In genomic region chr16:58623944-58624343, GRCm38 (mm10) we compare ENCODE assay signal across 9 mouse cellular contexts. TPM values are rescaled to one million over a fixed set of nuclear protein-coding genes. Genes with fewer than 3 reads are reported as not detected.
A peak's percentile ranks its signal among the peaks of the same experiment; 100 is the strongest.
DNase-seq lines count a peak whose midpoint lies in the region; ATAC-seq and TF ChIP-seq lines count a peak whose summit lies in the region.
"Had no signal": no experiment of that assay in that cellular context is flagged by ENCODE, and none has a peak within 500 bp of the region (broad histone marks: within the 10 kb centered on the region; RNA-seq: fewer than 3 reads in every experiment).

No protein-coding gene starts in this region.

- no peaks in the 10 kb centered on the region for H3K9me3 ChIP-seq in forebrain, embryonic 14.5 days (replicated peaks; ENCODE audit: control insufficient read depth, low read length)
- H3K9me3 ChIP-seq in forebrain, embryonic 11.5 days (ENCODE audit: control insufficient read depth, low read length) = no peaks in the 10 kb centered on the region
- H3K9me3 ChIP-seq in lung, embryonic 16.5 days (ENCODE audit: control insufficient read depth, low read length) = no peaks in the 10 kb centered on the region

- WGBS in forebrain, embryonic 14.5 days = 85% methylated on average over 6 of the region's 6 CpGs
- 91% methylated on average over 6 of the region's 6 CpGs for WGBS in forebrain, embryonic 11.5 days
- WGBS in lung, embryonic 16.5 days = 80% methylated on average over 6 of the region's 6 CpGs
- 62% methylated on average over 6 of the region's 6 CpGs for WGBS in small intestine, adult 2 months

- no peaks in the 10 kb centered on the region for H3K4me1 ChIP-seq in forebrain, embryonic 14.5 days (ENCODE audit: control insufficient read depth, insufficient read depth, low read length)
- no peaks in the 10 kb centered on the region for H3K4me1 ChIP-seq in forebrain, embryonic 11.5 days (replicated peaks; ENCODE audit: control insufficient read depth, insufficient read depth, low read length)
- H3K4me1 ChIP-seq in lung, embryonic 16.5 days (replicated peaks; ENCODE audit: control insufficient read depth, insufficient read depth, low read length) = peaks cover 3% of the 10 kb centered on the region; the same call in 1 of the 2 replicates
- H3K4me1 ChIP-seq in small intestine, adult 2 months (ENCODE audit: control insufficient read depth, insufficient read depth, insufficient read length, low read length) = no peaks in the 10 kb centered on the region; the same call in 1 of the 2 replicates

- H3K4me2 ChIP-seq in forebrain, embryonic 14.5 days (ENCODE audit: low read length) = no peak overlapping the region
- H3K4me2 ChIP-seq in forebrain, embryonic 11.5 days (ENCODE audit: low read depth, low read length, severe bottlenecking) = no peak overlapping the region
- H3K4me2 ChIP-seq in lung, embryonic 16.5 days (ENCODE audit: low read depth, low read length) = no peak overlapping the region

- no peak for TF ChIP-seq POLR2A in small intestine, adult 2 months (IDR thresholded peaks at IDR 0.05; ENCODE audit: low read depth, low read length)

- no peaks in the 10 kb centered on the region for H3K36me3 ChIP-seq in forebrain, embryonic 14.5 days (ENCODE audit: control insufficient read depth, insufficient read depth, low read length)
- no peaks in the 10 kb centered on the region for H3K36me3 ChIP-seq in forebrain, embryonic 11.5 days (ENCODE audit: control insufficient read depth, insufficient read depth, low read length)
- H3K36me3 ChIP-seq in lung, embryonic 16.5 days (ENCODE audit: control insufficient read depth, insufficient read depth, low read length) = no peaks in the 10 kb centered on the region
- no peaks in the 10 kb centered on the region for H3K36me3 ChIP-seq in small intestine, adult 2 months (ENCODE audit: control insufficient read depth, insufficient read depth, low read length)

- no peak overlapping the region for H3K9ac ChIP-seq in forebrain, embryonic 14.5 days (ENCODE audit: low read length)
- H3K9ac ChIP-seq in forebrain, embryonic 11.5 days (ENCODE audit: low read length) = no peak overlapping the region
- H3K9ac ChIP-seq in lung, embryonic 16.5 days (ENCODE audit: low read length) = no peak overlapping the region

- TF ChIP-seq CTCF in small intestine, adult 2 months (IDR thresholded peaks at IDR 0.05; ENCODE audit: extremely low read depth, insufficient read length, insufficient replicate concordance, low read depth, low read length) = peak; percentile 51; the same call in 1 of the 2 replicates

- no peak overlapping the region for H3K4me3 ChIP-seq in forebrain, embryonic 14.5 days (ENCODE audit: low read depth, low read length)
- no peak overlapping the region for H3K4me3 ChIP-seq in forebrain, embryonic 11.5 days (ENCODE audit: low read depth, low read length)
- H3K4me3 ChIP-seq in lung, embryonic 16.5 days (ENCODE audit: low read length) = no peak overlapping the region
- no peak overlapping the region for H3K4me3 ChIP-seq in small intestine, adult 2 months (ENCODE audit: low read depth, low read length)
- H3K4me3 ChIP-seq: myocyte had no signal

- DNase-seq in forebrain, embryonic 14.5 days (ENCODE audit: low spot score) = peak; percentile 38
- no peak for DNase-seq in forebrain, embryonic 11.5 days (ENCODE audit: low spot score)
- DNase-seq in urinary bladder, postnatal 14 days (ENCODE audit: low spot score) = peak; percentile 19
- no peak for DNase-seq in urinary bladder, postnatal 10 days (ENCODE audit: low spot score)
- DNase-seq in kidney, postnatal 4 days = peak; percentile 40 to 59

- H3K27me3 ChIP-seq in forebrain, embryonic 14.5 days (replicated peaks; ENCODE audit: control insufficient read depth, insufficient read depth, low read length) = no peaks in the 10 kb centered on the region
- H3K27me3 ChIP-seq in forebrain, embryonic 11.5 days (ENCODE audit: control insufficient read depth, insufficient read depth, low read length) = no peaks in the 10 kb centered on the region
- H3K27me3 ChIP-seq in lung, embryonic 16.5 days (ENCODE audit: control insufficient read depth, insufficient read depth, low read depth, low read length) = no peaks in the 10 kb centered on the region
- H3K27me3 ChIP-seq in small intestine, adult 2 months (ENCODE audit: control insufficient read depth, insufficient read depth, low read length) = no peaks in the 10 kb centered on the region

- H3K27ac ChIP-seq in forebrain, embryonic 14.5 days (ENCODE audit: low read depth, low read length) = no peak overlapping the region
- H3K27ac ChIP-seq in forebrain, embryonic 11.5 days (ENCODE audit: low read depth, low read length) = no peak overlapping the region
- no peak overlapping the region for H3K27ac ChIP-seq in lung, embryonic 16.5 days (ENCODE audit: low read length)
- H3K27ac ChIP-seq in small intestine, adult 2 months (ENCODE audit: insufficient read depth, low read depth, low read length) = no peak overlapping the region

- no peak; the same call in 1 of the 2 replicates for ATAC-seq in forebrain, embryonic 14.5 days
- ATAC-seq in forebrain, embryonic 11.5 days (replicated peaks; ENCODE audit: low FRiP score) = no peak
- ATAC-seq in granulocyte monocyte progenitor cell, adult 5-6 weeks (replicated peaks; ENCODE audit: poor library complexity, severe bottlenecking) = peak; percentile 75
- peak; percentile 20; the same call in 1 of the 2 replicates for ATAC-seq in lung, embryonic 16.5 days (ENCODE audit: low read depth)

RNA-seq across cellular contexts. Expression of gene Gm813, which starts 7.2 kb away (rescaled TPM):
- not detected in 2 replicates for polyA plus RNA-seq in forebrain, embryonic 14.5 days (2014; fragmentation: Nextera tagmentation; extraction: Ambion mirVana)
- polyA plus RNA-seq in forebrain, embryonic 11.5 days (2014; fragmentation: Nextera tagmentation; extraction: Ambion mirVana) = not detected in 2 replicates
- not detected in 2 replicates for total RNA-seq in granulocyte monocyte progenitor cell, adult 5-6 weeks (2014; fragmentation: Nextera tagmentation)
- not detected in 2 replicates for total RNA-seq in granulocyte monocyte progenitor cell, adult 5-6 weeks (2017)
- polyA plus RNA-seq in lung, embryonic 16.5 days (2015; fragmentation: Nextera tagmentation; extraction: Ambion mirVana) = not detected in 2 replicates
- not detected in 2 replicates for polyA plus RNA-seq in small intestine, adult 2 months (2012; rRNA removed)
- polyA plus RNA-seq: myocyte had no signal

RNA-seq across cellular contexts. Expression of gene E330017A01Rik, which starts 14.6 kb away (rescaled TPM):
- polyA plus RNA-seq in forebrain, embryonic 14.5 days (2014; fragmentation: Nextera tagmentation; extraction: Ambion mirVana) = not detected in 2 replicates
- polyA plus RNA-seq in forebrain, embryonic 11.5 days (2014; fragmentation: Nextera tagmentation; extraction: Ambion mirVana) = not detected in 2 replicates
- not detected in 2 replicates for total RNA-seq in granulocyte monocyte progenitor cell, adult 5-6 weeks (2014; fragmentation: Nextera tagmentation)
- not detected in 2 replicates for total RNA-seq in granulocyte monocyte progenitor cell, adult 5-6 weeks (2017)
- polyA plus RNA-seq in lung, embryonic 16.5 days (2015; fragmentation: Nextera tagmentation; extraction: Ambion mirVana) = not detected in 2 replicates
- polyA plus RNA-seq in small intestine, adult 2 months (2012; rRNA removed) = not detected in 2 replicates
- polyA plus RNA-seq: myocyte had no signal

RNA-seq across cellular contexts. Expression of gene Cpox, which starts 46.1 kb away (rescaled TPM):
- polyA plus RNA-seq in forebrain, embryonic 14.5 days (2014; fragmentation: Nextera tagmentation; extraction: Ambion mirVana) = 8.9 and 9.1 TPM in 2 replicates
- 20.6 and 22.0 TPM in 2 replicates for polyA plus RNA-seq in forebrain, embryonic 11.5 days (2014; fragmentation: Nextera tagmentation; extraction: Ambion mirVana)
- 21.9 and 32.7 TPM in 2 replicates for total RNA-seq in granulocyte monocyte progenitor cell, adult 5-6 weeks (2014; fragmentation: Nextera tagmentation)
- 23.4 and 25.2 TPM in 2 replicates for total RNA-seq in granulocyte monocyte progenitor cell, adult 5-6 weeks (2017)
- polyA plus RNA-seq in lung, embryonic 16.5 days (2015; fragmentation: Nextera tagmentation; extraction: Ambion mirVana) = 19.7 and 25.3 TPM in 2 replicates
- 10.5 and 12.0 TPM in 2 replicates for polyA plus RNA-seq in small intestine, adult 2 months (2012; rRNA removed)

Comparison
In these comparisons a context has a peak if more than half of its experiments do, and no peak if none do; other contexts are left out.
1. DNase-seq: peak in forebrain, embryonic 14.5 days (single experiment), urinary bladder, postnatal 14 days (single experiment) and kidney, postnatal 4 days (2 of 2); none in forebrain, embryonic 11.5 days (single experiment) and urinary bladder, postnatal 10 days (single experiment).
2. ATAC-seq: peak in granulocyte monocyte progenitor cell, adult 5-6 weeks (single experiment) and lung, embryonic 16.5 days (single experiment); none in forebrain, embryonic 14.5 days (single experiment) and forebrain, embryonic 11.5 days (single experiment).